Mouse (Mus musculus): Measurements from ENCODE around the gene Hsd17b13.
"Not testable (repeated sequence)": the region's sequence is repeated elsewhere in the genome, so short reads cannot be mapped to it uniquely, and the experiment has no call there.

Hsd17b13 gene

DNA sequence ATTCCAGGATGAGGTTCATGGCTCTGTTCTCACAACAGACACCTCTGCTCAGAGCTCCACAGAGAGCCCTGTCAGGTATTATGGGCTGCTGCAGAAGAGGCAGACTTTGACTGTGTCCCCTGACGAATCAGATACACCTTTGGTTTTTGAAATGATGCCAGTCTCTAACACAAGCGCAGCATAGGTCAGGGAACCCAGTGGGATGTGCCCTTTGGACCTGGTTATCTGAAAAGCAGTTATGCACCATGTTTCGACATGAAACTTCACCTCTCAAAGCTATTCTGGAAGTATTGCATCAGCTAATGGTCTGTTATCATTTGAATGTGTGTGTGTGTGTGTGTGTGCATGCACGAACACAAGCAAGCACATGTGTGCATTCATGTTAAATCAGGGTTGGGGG, at the start of gene Hsd17b13:
Gene Hsd17b13 (minus strand): TSS at position 114 of the 400 bp plus-strand sequence.
- DNase-seq (ENCODE audit: low spot score), result no peak

GRCm38 (mm10) chr5:104025245-104025854, 48.1 kb upstream of the Hsd17b13 start:
- no peak for DNase-seq (ENCODE audit: low spot score)

DNA sequence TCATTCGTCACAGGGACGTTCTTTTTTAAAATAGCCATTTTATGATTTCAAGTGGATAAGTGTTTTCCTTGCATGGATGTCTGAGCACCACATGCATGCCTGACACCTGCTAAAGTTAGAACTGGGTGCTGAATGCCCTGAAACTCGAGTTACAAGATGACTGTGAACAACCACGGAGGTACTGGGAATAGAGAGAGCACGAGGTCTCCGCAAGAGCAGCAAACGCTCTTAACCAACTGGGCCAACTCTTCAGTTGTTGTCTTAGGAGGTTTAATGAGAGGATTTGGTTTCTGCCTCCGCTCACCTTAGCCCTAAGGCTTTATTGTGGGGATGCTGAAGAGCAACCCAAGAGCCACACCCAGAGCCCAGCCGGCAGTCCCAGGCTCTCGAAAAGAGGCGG, 47.6 kb upstream of the Hsd17b13 start:
- DNase-seq (ENCODE audit: low spot score), result no peak

GRCm38 (mm10) chr5:104024193-104024592, 47.0 kb upstream of the Hsd17b13 start:
- DNase-seq (ENCODE audit: low spot score), result not testable (repeated sequence)

DNA sequence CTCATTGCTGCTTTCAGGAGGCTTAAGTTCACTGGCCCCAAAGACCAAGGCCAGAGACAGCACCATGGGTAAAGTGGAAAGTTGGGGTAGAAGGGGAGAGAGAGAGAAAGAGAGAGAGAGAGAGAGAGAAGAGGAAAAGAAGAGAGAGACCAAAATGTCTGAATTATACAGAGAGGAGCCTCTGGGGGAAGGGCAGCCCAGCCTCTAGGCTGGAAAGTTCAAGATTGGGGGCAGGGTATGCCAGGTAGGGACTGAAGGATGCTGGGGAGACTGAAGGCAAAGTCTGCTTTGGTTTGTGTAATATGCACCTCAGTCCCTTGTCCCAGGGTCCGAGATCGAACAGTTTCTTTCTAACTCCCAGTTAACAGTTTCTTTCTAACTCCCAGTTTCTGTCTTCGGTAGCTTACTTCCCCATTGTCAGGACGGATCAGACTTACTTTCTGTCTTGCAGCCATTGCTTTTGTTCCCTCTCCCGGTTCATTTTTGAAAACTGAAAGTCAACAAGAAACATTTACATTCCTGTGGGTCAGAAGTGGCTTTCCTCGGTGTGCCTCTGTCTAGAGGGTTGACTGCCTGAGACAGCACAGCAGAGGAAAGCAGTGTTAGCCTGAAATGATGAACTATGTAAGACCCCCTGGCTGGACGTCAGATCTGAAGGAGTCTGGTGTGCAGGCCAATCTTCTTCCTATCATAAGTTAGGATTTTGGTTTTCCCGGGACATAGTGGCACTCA, 46.2 kb upstream of the Hsd17b13 start:
- DNase-seq (ENCODE audit: low spot score), result no peak

GRCm38 (mm10) chr5:104022558-104022957, 45.3 kb upstream of the Hsd17b13 start:
- DNase-seq (ENCODE audit: low spot score), result no peak

DNA sequence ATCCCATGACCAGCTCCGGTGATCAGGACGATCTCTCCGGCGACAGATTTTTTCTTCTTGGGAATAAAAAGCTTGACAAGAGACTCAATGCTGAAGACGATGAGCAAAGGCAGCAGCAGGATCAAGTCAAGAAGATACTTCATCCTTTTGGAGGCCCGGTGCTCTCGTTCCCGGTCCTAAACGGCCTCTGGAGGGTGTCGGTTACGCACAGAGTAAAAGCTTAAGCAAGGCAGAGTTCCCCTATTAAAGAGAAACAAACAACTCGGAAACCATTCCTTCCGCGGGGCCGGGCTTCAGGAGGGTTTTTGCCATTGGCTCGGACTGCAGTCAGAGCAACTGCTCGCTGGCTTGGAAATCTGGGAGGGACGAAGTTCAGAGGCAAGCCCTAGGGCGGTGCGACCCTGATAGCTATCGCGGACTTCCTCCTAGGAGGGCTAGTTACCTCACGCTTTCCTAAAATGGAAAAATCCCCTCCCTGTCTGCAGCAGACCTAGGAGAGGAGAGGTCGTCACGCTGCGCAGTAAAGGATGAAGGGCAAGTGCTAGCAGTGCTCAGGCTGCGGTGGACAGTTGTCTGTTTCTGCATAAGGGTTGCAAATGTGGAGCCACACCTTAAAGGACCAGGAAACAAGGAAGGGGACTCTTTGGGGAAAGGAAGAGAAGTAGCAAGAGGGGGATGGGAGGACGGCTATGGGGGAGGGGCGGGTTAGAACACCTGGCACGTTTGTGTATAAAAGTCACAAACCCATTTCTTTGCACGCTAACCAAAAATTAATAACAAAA, 44.6 kb upstream of the Hsd17b13 start, which contains the start of gene Hsd17b11:
Gene Hsd17b11 (minus strand): TSS at position 323 of the 782 bp plus-strand sequence.
- DNase-seq (ENCODE audit: low spot score), result peak; percentile 55

DNA sequence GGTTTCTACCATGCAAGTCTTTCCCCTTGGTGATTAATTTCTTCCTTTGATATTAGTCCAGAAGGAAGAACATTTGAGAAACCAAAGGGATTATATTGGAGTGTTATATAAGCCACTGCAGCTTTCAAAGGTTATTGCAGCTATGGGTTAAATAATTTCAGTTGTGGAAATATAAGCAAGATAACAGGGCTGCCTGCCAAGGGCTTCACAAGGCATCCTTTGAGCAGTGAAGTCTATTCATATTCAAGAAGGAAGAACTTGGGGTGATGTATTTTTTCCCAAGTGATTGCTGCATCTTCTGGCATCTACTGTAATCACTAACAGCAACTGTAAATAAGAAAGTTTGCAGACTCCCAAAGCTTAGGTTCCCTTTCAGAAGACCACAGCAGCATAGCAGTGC, 34.2 kb upstream of the Hsd17b13 start:
- no peak for DNase-seq (ENCODE audit: low spot score)

DNA sequence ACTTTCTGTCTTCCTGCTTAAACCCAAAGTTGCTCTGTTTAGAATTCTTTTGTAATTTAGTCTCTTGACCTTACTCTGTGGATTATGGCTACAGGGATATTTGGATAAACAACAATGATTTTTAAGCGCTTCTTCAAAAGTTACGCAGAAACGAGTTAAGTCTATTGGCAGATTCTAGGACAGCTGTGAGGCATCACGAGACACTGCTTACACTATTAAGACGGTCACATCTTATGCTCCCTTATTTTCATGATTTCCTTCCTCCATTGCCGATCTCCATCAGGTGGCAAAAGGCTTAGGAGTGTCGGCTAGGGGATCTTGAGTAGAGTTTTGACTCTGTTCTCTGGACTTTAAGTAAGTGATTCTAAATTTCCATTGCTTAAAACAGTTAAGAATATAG, 33.1 kb upstream of the Hsd17b13 start:
- no peak for DNase-seq (ENCODE audit: low spot score)

DNA sequence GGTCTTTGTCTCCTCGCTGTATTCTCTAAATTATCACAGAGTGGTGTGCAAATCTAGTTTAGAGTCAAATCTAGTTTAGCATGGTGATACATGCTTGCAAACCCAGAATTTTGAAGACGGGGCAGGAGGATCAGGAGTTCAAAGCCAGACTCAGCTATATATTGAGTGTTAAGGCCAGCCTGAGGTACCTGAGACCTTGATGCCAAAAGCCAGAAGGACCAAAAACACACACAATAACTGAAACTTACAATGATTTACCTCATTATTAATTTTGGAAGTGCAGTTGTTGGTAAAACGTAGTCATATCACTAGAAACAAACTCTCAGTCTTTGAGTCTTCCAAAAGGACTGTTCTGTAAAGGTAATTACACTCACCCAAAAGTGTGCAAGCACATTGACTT, 32.2 kb upstream of the Hsd17b13 start:
- DNase-seq (ENCODE audit: low spot score), result no peak

DNA sequence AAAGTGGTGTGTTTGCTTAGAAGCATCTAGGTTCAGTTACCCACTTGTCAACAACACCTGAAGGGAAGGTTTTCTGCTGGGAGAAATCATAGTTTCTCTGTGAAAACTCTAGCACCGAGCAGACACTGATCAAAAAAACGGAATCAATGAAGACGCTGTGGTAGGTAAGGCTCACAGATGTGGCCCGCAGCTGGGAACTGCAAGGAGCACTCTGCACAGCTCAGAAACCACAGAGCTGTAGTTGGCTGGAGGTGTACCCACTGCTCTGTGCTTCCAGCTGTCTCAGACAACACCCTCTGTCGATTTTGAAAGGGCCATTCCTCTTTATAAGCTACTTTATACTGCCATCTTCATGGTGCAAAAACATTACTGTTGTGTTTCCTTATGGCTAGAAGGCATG, 30.6 kb upstream of the Hsd17b13 start:
- peak; percentile 21 for DNase-seq (ENCODE audit: low spot score)

DNA sequence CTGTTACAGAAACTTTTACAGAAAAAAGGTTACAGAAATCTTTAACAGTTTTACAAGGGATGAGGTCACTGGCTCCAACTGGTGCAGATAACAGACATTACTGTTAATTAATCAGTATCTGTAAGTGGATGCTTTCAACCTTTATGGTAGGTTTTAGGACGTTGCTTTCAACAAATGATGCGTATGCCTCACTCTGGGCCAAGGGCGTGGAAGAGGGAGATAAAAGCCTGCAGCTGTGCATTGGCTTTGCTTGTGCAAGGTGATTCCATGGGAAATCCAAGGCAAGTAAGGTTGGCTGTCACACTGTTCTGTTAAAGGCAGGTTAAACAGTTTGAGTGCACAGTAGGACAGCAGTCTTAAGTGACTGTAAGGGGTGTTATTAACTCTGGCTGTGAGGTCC, 29.6 kb upstream of the Hsd17b13 start:
- no peak for DNase-seq (ENCODE audit: low spot score)

- DNase-seq (ENCODE audit: low spot score), result no peak
Observed at GRCm38 (mm10) chr5:104003955-104004354, 26.7 kb upstream of the Hsd17b13 start.

GRCm38 (mm10) chr5:104003256-104003931, 26.2 kb upstream of the Hsd17b13 start:
- no peak for DNase-seq (ENCODE audit: low spot score)

DNA sequence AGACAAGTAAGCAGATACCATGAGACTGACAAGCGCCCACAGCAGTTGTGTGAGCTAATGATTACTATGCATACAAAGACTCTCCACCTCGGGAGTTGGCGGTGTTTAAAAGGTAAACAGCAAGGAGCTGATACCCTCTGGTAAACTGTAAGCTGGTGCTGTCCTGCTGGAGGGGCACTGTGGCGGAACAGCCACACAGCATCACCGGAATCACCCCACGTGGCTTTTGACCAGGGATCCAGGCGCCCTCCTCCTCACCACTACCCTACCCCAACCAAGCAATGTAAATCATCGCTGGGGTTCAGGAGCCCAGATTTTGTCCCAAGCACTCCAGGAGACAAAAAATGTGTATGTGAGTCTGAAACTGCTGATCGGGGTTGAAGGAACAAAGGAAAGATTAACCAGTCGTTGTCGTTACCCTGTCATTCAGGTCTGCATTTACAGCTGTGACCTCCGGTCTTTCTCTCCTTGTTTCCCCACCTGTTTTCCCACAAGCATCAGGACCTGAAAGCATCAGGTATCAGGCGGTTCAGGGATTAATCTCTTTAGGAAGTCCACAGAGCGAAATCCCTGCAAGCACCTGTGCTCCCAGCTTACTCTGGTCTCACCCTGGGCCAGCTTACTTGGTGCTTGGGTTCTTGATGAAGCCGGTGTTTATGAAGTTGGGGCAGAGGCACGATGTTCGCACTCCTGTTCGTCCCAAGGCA, 25.5 kb upstream of the Hsd17b13 start:
- DNase-seq (ENCODE audit: low spot score), result no peak

DNA sequence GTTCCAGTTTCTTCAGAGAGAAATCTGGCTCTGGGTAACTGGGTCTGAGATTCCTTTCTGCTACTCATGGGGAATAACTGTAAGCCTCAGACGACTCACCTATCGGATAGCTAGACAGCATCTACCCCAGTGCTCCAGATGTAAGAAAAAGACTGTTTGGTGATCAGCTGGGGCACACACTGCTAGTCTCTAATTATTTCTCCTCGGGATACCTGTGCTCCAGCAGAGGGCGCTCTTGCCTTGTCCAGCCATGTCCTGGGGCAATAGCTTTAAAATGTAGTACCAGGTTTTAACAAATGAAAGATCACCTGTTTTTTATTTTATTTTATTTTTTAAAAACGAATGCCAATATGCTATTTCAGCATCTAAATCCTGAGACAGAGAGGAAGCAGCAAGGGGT, 22.5 kb upstream of the Hsd17b13 start:
- DNase-seq (ENCODE audit: low spot score), result peak; percentile 75

GRCm38 (mm10) chr5:103998739-103999138, 21.5 kb upstream of the Hsd17b13 start:
- DNase-seq (ENCODE audit: low spot score), result no peak

- no peak for DNase-seq (ENCODE audit: low spot score)
Observed at GRCm38 (mm10) chr5:103995181-103995580, 18.0 kb upstream of the Hsd17b13 start.

DNA sequence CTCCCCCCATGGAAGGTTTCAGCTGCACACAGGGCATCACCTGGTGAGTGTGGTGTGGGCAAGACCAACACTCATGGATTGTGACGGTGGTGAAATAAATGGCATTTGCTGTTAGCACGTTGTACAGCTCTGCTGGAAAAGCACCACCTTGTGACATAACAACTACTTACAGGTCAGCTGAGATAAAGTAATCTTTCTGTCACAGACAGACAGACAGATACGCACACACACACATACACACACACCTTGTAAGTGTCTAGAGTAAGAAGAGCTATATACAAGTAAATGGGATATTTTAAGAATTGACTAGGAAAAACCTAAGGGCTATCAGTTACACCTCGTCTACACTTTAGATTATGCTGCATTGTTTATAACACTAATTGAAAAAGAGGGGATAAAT, 17.5 kb upstream of the Hsd17b13 start:
- no peak for DNase-seq (ENCODE audit: low spot score)

GRCm38 (mm10) chr5:103993601-103994000, 16.4 kb upstream of the Hsd17b13 start:
- DNase-seq (ENCODE audit: low spot score), result peak; percentile 15

DNA sequence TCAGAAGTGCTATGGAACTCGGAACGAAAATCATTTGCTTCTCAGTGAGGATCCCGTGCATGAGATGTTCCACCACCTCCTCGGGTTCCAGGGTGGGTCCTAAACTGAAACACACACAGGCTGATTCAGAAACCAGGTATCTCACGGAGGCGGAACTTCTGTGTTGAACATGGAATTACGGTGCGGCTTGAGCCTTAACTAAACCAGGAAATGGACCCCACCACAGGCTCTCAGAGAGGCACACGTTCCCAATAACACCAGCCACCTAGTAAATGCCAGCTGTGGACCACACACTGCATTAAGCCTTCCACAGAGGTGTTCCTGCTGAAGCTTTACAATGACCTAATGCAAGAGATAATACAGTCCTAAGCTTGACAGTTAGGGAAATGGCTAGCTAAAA, 15.6 kb upstream of the Hsd17b13 start:
- DNase-seq (ENCODE audit: low spot score), result no peak

Measured in T-cell, adult 2 months (primary cell).